Mouse (Mus musculus) spleen, adult 2 months (tissue): ENCODE measurements around the gene Xcl1.

Experiments
- CTCF ChIP-seq: fragments of 200-500 bp; IDR thresholded peaks from 2 replicates; pipeline ENCODE4 v1.5.1; 2011; ENCODE audit warnings: mild to moderate bottlenecking, inconsistent platforms; ENCODE audit not compliant: insufficient read depth, insufficient read length, insufficient replicate concordance; ENCODE audit errors: extremely low read depth
- POLR2A ChIP-seq: fragments of 200-500 bp; IDR thresholded peaks from 2 replicates; pipeline ENCODE4 v1.6.1; 2011; ENCODE audit warnings: low read depth, low read length, inconsistent platforms

GRCm38 (mm10) chr1:164887775-164888174, 47.6 kb downstream of the Xcl1 start:
- TF ChIP-seq CTCF = no peak
- TF ChIP-seq POLR2A = no peak
